Mouse (Mus musculus): ENCODE data around the gene Xrcc4. TPM values are rescaled to one million over a fixed set of nuclear protein-coding genes. Genes with fewer than 3 reads are reported as not detected.

Gene Xrcc4
- polyA plus RNA-seq, 2 experiments: 6.2 to 10.3 TPM

DNA sequence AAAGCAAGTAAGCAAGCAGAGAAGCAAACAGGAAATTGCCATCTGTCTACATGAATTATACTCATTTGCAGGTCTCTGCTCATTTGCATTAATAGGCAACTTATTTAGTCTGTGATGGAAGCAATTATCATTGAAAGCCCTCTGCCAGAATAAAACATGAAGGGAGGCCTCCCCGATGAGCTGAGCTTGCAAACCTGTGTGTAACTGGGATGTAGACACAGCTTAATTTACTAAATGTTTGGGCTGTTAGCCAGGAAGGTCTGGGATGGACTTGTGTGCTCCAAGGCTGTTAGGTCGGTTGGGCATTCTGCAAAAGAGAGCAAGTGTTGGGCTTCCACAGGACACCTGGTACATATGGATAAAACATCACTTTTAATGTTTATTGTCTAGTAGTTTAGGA, 208.1 kb downstream of the Xrcc4 start:
- no peaks in the 10 kb centered on the region; the same call in 1 of the 2 replicates for H3K4me1 ChIP-seq (ENCODE audit: control insufficient read depth, insufficient read depth, low read length)
- H3K27ac ChIP-seq (replicated peaks; ENCODE audit: low read depth, low read length): no peak overlapping the region
- no peaks in the 10 kb centered on the region for H3K27me3 ChIP-seq (ENCODE audit: control insufficient read depth, insufficient read depth, low read length)
- H3K36me3 ChIP-seq (ENCODE audit: control insufficient read depth, insufficient read depth, low read length): no peaks in the 10 kb centered on the region
- no peaks in the 10 kb centered on the region for H3K9me3 ChIP-seq (ENCODE audit: control insufficient read depth, low read length)
- no peak overlapping the region for H3K9ac ChIP-seq (ENCODE audit: low read depth, low read length, severe bottlenecking)
- no peak overlapping the region for H3K4me2 ChIP-seq (replicated peaks; ENCODE audit: low read depth, low read length, severe bottlenecking)
- 25% methylated on average over 2 of the region's 2 CpGs for WGBS
- DNase-seq (ENCODE audit: low spot score) (peak; percentile 15), ATAC-seq (ENCODE audit: low FRiP score, low read depth) (peak; percentile 47; the same call in 1 of the 2 replicates)
- H3K4me3 ChIP-seq (replicated peaks; ENCODE audit: low read length): no peak overlapping the region
- no peak for TF ChIP-seq POLR2A (IDR thresholded peaks at IDR 0.05; ENCODE audit: borderline replicate concordance, extremely low read depth, insufficient read depth, insufficient read length)

DNA sequence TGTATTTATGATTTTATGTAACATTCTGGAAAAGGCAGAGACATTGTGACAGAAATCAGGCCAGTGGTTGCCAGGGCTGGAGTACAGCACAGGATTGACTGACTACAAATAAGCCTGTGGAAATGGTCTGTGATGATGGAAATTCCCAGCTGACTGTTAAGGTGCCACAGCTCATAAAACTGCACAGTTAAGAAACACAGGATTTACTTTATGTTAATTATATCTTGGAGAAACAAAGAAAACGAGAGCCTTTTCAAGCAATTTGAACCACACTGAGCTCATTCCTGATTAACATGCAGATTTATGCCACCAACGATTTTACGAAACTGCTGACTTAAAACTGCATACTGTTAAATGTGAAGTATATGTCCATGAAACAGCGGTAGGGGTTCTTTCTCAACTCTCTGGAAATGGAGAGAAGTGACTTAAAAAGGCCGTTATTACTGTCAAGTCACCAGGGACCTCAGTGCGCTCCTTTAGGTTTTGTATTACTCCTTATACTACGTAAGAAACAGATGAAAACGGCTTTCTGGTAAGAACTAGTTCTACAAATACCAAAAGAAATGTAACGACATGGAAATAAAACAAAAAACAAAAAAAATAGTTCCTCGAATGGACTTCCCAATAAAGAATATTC, 210.5 kb downstream of the Xrcc4 start:
- Histone ChIP-seq H3K4me1 (ENCODE audit: control insufficient read depth, insufficient read depth, low read length) (no peaks in the 10 kb centered on the region; the same call in 1 of the 2 replicates), H3K27ac (replicated peaks; ENCODE audit: low read depth, low read length) (no peak overlapping the region), H3K4me3 (replicated peaks; ENCODE audit: low read length) (no peak overlapping the region), H3K9me3 (ENCODE audit: control insufficient read depth, low read length) (no peaks in the 10 kb centered on the region), H3K4me2 (replicated peaks; ENCODE audit: low read depth, low read length, severe bottlenecking) (0 out of 2 replicates have a peak overlapping the region, but pooled peaks have one; percentile 10), H3K27me3 (ENCODE audit: control insufficient read depth, insufficient read depth, low read length) (no peaks in the 10 kb centered on the region), H3K9ac (ENCODE audit: low read depth, low read length, severe bottlenecking) (no peak overlapping the region), H3K36me3 (ENCODE audit: control insufficient read depth, insufficient read depth, low read length) (no peaks in the 10 kb centered on the region)
- DNase-seq (ENCODE audit: low spot score) (no peak), ATAC-seq (ENCODE audit: low FRiP score, low read depth) (no peak)
- no peak for TF ChIP-seq POLR2A (IDR thresholded peaks at IDR 0.05; ENCODE audit: borderline replicate concordance, extremely low read depth, insufficient read depth, insufficient read length)
- 54% methylated on average over 10 of the region's 10 CpGs for WGBS

DNA sequence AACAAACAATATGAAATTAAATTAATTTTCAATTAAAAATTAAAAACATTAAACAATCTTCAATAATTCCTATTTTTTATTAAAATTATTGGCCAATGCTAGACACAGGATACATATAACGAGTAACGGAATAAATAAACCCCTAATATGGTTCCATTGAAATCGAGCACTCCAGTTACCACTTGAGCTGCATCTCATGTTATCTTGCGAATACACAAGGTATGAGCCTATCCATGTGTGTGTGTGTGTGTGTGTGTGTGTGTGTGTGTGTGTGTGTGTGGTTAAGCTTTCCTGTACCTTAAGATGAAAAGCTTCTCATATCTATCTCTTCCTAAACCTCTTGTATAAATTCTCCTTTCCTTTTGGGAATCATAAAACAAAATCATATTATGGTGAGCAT, 213.9 kb downstream of the Xrcc4 start:
- Histone ChIP-seq H3K27me3 (ENCODE audit: control insufficient read depth, insufficient read depth, low read length) (no peaks in the 10 kb centered on the region), H3K36me3 (ENCODE audit: control insufficient read depth, insufficient read depth, low read length) (no peaks in the 10 kb centered on the region), H3K4me3 (replicated peaks; ENCODE audit: low read length) (no peak overlapping the region), H3K4me1 (ENCODE audit: control insufficient read depth, insufficient read depth, low read length) (no peaks in the 10 kb centered on the region; the same call in 1 of the 2 replicates), H3K27ac (replicated peaks; ENCODE audit: low read depth, low read length) (no peak overlapping the region), H3K9me3 (ENCODE audit: control insufficient read depth, low read length) (no peaks in the 10 kb centered on the region), H3K9ac (ENCODE audit: low read depth, low read length, severe bottlenecking) (no peak overlapping the region), H3K4me2 (replicated peaks; ENCODE audit: low read depth, low read length, severe bottlenecking) (no peak overlapping the region)
- no peak for ATAC-seq (ENCODE audit: low FRiP score, low read depth)
- no peak for TF ChIP-seq POLR2A (IDR thresholded peaks at IDR 0.05; ENCODE audit: borderline replicate concordance, extremely low read depth, insufficient read depth, insufficient read length)
- DNase-seq (ENCODE audit: low spot score): no peak
- 91% methylated on average over 4 of the region's 4 CpGs for WGBS

DNA sequence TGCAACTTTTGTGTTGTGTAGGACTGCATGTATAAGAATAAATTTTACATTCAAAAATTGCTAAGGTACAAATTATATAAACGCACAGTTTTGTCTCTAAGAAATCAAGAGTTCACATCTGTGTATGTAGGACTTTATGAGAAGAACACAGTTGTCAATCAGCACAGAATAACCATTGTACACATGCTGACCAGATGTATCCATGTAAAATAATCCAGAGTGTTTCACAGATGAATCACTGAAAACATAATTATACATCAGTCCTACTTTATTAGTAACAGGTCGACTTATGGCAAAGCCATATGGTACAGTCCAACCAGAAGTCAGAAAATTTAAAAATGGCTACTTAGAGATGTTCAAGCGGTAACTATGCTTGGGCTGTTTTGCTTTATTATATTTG, 216.7 kb downstream of the Xrcc4 start:
- Histone ChIP-seq H3K27ac (replicated peaks; ENCODE audit: low read depth, low read length) (no peak overlapping the region), H3K4me3 (replicated peaks; ENCODE audit: low read length) (no peak overlapping the region), H3K4me2 (replicated peaks; ENCODE audit: low read depth, low read length, severe bottlenecking) (no peak overlapping the region), H3K4me1 (ENCODE audit: control insufficient read depth, insufficient read depth, low read length) (no peaks in the 10 kb centered on the region; the same call in 1 of the 2 replicates), H3K9me3 (ENCODE audit: control insufficient read depth, low read length) (no peaks in the 10 kb centered on the region), H3K36me3 (ENCODE audit: control insufficient read depth, insufficient read depth, low read length) (no peaks in the 10 kb centered on the region), H3K9ac (ENCODE audit: low read depth, low read length, severe bottlenecking) (no peak overlapping the region), H3K27me3 (ENCODE audit: control insufficient read depth, insufficient read depth, low read length) (no peaks in the 10 kb centered on the region)
- DNase-seq (ENCODE audit: low spot score) (peak; percentile 44), ATAC-seq (ENCODE audit: low FRiP score, low read depth) (no peak; the same call in 1 of the 2 replicates)
- TF ChIP-seq POLR2A (IDR thresholded peaks at IDR 0.05; ENCODE audit: borderline replicate concordance, extremely low read depth, insufficient read depth, insufficient read length): no peak
- WGBS: 48% methylated on average over 3 of the region's 3 CpGs

DNA sequence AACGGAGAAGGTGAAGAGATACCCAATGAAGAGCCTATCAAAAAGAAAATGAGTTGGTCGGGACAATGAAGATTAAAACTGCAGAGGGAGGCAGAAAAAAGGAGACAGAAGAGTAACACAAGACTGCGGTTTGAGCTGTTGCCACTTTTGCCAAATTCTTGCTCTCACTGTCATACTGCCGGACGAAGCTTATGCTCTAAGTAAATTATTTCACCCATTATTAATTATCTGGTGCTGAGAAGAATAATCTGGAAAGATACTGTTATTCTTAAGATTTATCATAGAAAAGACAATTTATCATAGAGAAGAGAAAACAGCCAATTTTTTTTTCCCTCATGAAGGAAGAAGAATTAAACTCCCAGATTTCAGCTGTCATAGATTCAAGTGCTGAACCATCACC, 235.3 kb downstream of the Xrcc4 start:
- WGBS: 89% methylated on average over 5 of the region's 5 CpGs
- DNase-seq (ENCODE audit: low spot score) (no peak), ATAC-seq (ENCODE audit: low FRiP score, low read depth) (no peak)
- Histone ChIP-seq H3K4me3 (replicated peaks; ENCODE audit: low read length) (no peak overlapping the region), H3K9ac (ENCODE audit: low read depth, low read length, severe bottlenecking) (no peak overlapping the region), H3K36me3 (ENCODE audit: control insufficient read depth, insufficient read depth, low read length) (no peaks in the 10 kb centered on the region), H3K4me1 (ENCODE audit: control insufficient read depth, insufficient read depth, low read length) (no peaks in the 10 kb centered on the region), H3K9me3 (ENCODE audit: control insufficient read depth, low read length) (no peaks in the 10 kb centered on the region), H3K27ac (replicated peaks; ENCODE audit: low read depth, low read length) (no peak overlapping the region), H3K27me3 (ENCODE audit: control insufficient read depth, insufficient read depth, low read length) (no peaks in the 10 kb centered on the region), H3K4me2 (replicated peaks; ENCODE audit: low read depth, low read length, severe bottlenecking) (no peak overlapping the region)
- TF ChIP-seq POLR2A (IDR thresholded peaks at IDR 0.05; ENCODE audit: borderline replicate concordance, extremely low read depth, insufficient read depth, insufficient read length): no peak
